Comparison of ENCODE assay signal across 9 mouse cellular contexts in the genomic region with DNA sequence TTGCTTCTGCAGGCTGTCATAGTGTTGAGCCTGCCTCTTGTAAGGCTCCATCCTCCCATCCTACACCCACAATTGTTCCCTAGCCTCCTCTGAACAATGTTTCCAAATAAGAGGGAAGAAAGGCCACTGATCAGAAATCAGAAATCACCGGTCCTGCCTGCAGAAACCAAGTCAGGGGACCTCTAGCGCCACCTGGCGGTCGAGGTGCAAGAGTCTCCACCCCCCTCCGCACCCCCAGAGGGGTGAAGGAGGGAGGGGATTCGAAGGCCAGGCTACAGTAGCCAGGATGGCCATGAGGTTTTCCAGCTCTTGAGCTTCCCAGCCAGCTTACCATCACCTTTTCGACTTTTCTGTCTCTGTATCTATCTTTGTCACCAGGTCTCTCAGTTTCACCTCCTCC. TPM values are rescaled to one million over a fixed set of nuclear protein-coding genes. Genes with fewer than 3 reads are reported as not detected.
DNase-seq lines count a peak whose midpoint lies in the region; ATAC-seq and TF ChIP-seq lines count a peak whose summit lies in the region.
"Had no signal": no experiment of that assay in that cellular context is flagged by ENCODE, and none has a peak within 500 bp of the region (broad histone marks: within the 10 kb centered on the region; RNA-seq: fewer than 3 reads in every experiment).

No protein-coding gene starts in this region.

- H3K27ac ChIP-seq in intestine, postnatal 0 days (ENCODE audit: low read depth, low read length) = no peak overlapping the region
- H3K27ac ChIP-seq in intestine, embryonic 15.5 days = no peak overlapping the region
- H3K27ac ChIP-seq: embryonic facial prominence, embryonic 12.5 days had no signal

- 11% methylated on average over 6 of the region's 7 CpGs for WGBS in intestine, postnatal 0 days
- WGBS in intestine, embryonic 15.5 days = 11% methylated on average over 7 of the region's 7 CpGs

- H3K36me3 ChIP-seq in intestine, postnatal 0 days (ENCODE audit: control insufficient read depth, insufficient read depth) = no peaks in the 10 kb centered on the region
- H3K36me3 ChIP-seq in intestine, embryonic 15.5 days = no peaks in the 10 kb centered on the region
- H3K36me3 ChIP-seq: embryonic facial prominence, embryonic 12.5 days had no signal

- H3K4me2 ChIP-seq in intestine, postnatal 0 days (replicated peaks; ENCODE audit: low read depth) = no peak overlapping the region
- H3K4me2 ChIP-seq in intestine, embryonic 15.5 days (replicated peaks) = no peak overlapping the region
- H3K4me2 ChIP-seq: embryonic facial prominence, embryonic 12.5 days had no signal

- H3K4me3 ChIP-seq in intestine, postnatal 0 days (ENCODE audit: low read depth, low read length) = no peak overlapping the region
- no peak overlapping the region for H3K4me3 ChIP-seq in intestine, embryonic 15.5 days (replicated peaks)
- H3K4me3 ChIP-seq: embryonic facial prominence, embryonic 12.5 days had no signal

- H3K4me1 ChIP-seq in intestine, postnatal 0 days (replicated peaks; ENCODE audit: control insufficient read depth, insufficient read depth, low read length) = no peaks in the 10 kb centered on the region
- no peaks in the 10 kb centered on the region for H3K4me1 ChIP-seq in intestine, embryonic 15.5 days (replicated peaks)
- H3K4me1 ChIP-seq: embryonic facial prominence, embryonic 12.5 days had no signal

- no peaks in the 10 kb centered on the region; the same call in 1 of the 2 replicates for H3K27me3 ChIP-seq in intestine, postnatal 0 days (replicated peaks; ENCODE audit: control insufficient read depth, insufficient read depth, low read length)
- no peaks in the 10 kb centered on the region for H3K27me3 ChIP-seq in intestine, embryonic 15.5 days (replicated peaks)
- H3K27me3 ChIP-seq: embryonic facial prominence, embryonic 12.5 days had no signal

- no peaks in the 10 kb centered on the region for H3K9me3 ChIP-seq in intestine, postnatal 0 days (ENCODE audit: control insufficient read depth)
- no peaks in the 10 kb centered on the region for H3K9me3 ChIP-seq in intestine, embryonic 15.5 days
- H3K9me3 ChIP-seq: embryonic facial prominence, embryonic 12.5 days had no signal

- intact Hi-C loops in left cerebral cortex, postnatal 25 days (cut with DNase I) = no loop called here

- peak; percentile 93 for TF ChIP-seq CTCF in intestine, postnatal 0 days (IDR thresholded peaks at IDR 0.05; ENCODE audit: low read depth)

- ATAC-seq in intestine, postnatal 0 days = no peak
- no peak for ATAC-seq in intestine, embryonic 15.5 days

- peak; percentile 58 for DNase-seq in T-cell, adult 2 months (ENCODE audit: low spot score)
- peak; percentile 84 to 91 for DNase-seq in cerebellum, postnatal 25 days
- peak; percentile 38 for DNase-seq in heart, adult 8-10 months (ENCODE audit: low spot score)
- peak; percentile 63 to 69 for DNase-seq in left cerebral cortex, postnatal 25 days (ENCODE audit: low spot score in 2 of 2)
- peak; percentile 78 for DNase-seq in naive thymus-derived CD4-positive, alpha-beta T cell, adult 2 months (ENCODE audit: low read depth)
- peak; percentile 27 for DNase-seq in telencephalon, adult 2 months (ENCODE audit: low read depth, low spot score)

- no peak overlapping the region for H3K9ac ChIP-seq in intestine, postnatal 0 days (ENCODE audit: low read depth, low read length)
- H3K9ac ChIP-seq in intestine, embryonic 15.5 days = no peak overlapping the region
- H3K9ac ChIP-seq: embryonic facial prominence, embryonic 12.5 days had no signal

RNA-seq across cellular contexts. Expression of a gene that starts 6.6 kb away (rescaled TPM):
- 48.6 and 49.1 TPM in 2 replicates for polyA plus RNA-seq in intestine, postnatal 0 days (2015; fragmentation: Nextera tagmentation; extraction: Ambion mirVana)
- polyA plus RNA-seq in intestine, embryonic 15.5 days (2015; fragmentation: Nextera tagmentation; extraction: Ambion mirVana) = 43.9 and 46.2 TPM in 2 replicates
- total RNA-seq in heart, adult 8-10 months (2022) = 10 to 100 TPM; 55.3 to 61.2 (median 57.8) TPM
- total RNA-seq in left cerebral cortex, postnatal 25 days (2021) = 100 to 1,000 TPM; 138 to 140 TPM

RNA-seq across cellular contexts. Expression of a gene that starts 24.6 kb away (rescaled TPM):
- 0.55 and 0.69 TPM in 2 replicates for polyA plus RNA-seq in intestine, postnatal 0 days (2015; fragmentation: Nextera tagmentation; extraction: Ambion mirVana)
- 1.3 and 1.8 TPM in 2 replicates for polyA plus RNA-seq in intestine, embryonic 15.5 days (2015; fragmentation: Nextera tagmentation; extraction: Ambion mirVana)
- under 1 TPM; 0.16 to 0.43 (median 0.22) TPM for total RNA-seq in heart, adult 8-10 months (2022)
- 100 to 1,000 TPM; 206 to 226 TPM for total RNA-seq in left cerebral cortex, postnatal 25 days (2021)

Comparison
In these comparisons a context has a peak if more than half of its experiments do, and no peak if none do; other contexts are left out.
1. DNase-seq: peak in every context shown above with its lines; median percentile 88 in cerebellum, postnatal 25 days; 78 in naive thymus-derived CD4-positive, alpha-beta T cell, adult 2 months; 66 in left cerebral cortex, postnatal 25 days; 58 in T-cell, adult 2 months; 38 in heart, adult 8-10 months; 27 in telencephalon, adult 2 months.
2. RNA of a gene that starts 24.6 kb away (total RNA-seq): 206 to 226 TPM in left cerebral cortex, postnatal 25 days; 0.16 to 0.43 TPM in heart, adult 8-10 months; every median in the first group is over 100 times any median in the second.